Mouse (Mus musculus) urinary bladder, postnatal 25 days (tissue): ENCODE data around the gene Rab29.
A peak's percentile ranks its signal among the peaks of the same experiment; 100 is the strongest.
"Not testable (repeated sequence)": the region's sequence is repeated elsewhere in the genome, so short reads cannot be mapped to it uniquely, and the experiment has no call there.

Experiments
- DNase-seq: peaks from one replicate; pipeline ENCODE4 v3.0.0; 2022; ENCODE audit warnings: low spot score

Gene Rab29

DNA sequence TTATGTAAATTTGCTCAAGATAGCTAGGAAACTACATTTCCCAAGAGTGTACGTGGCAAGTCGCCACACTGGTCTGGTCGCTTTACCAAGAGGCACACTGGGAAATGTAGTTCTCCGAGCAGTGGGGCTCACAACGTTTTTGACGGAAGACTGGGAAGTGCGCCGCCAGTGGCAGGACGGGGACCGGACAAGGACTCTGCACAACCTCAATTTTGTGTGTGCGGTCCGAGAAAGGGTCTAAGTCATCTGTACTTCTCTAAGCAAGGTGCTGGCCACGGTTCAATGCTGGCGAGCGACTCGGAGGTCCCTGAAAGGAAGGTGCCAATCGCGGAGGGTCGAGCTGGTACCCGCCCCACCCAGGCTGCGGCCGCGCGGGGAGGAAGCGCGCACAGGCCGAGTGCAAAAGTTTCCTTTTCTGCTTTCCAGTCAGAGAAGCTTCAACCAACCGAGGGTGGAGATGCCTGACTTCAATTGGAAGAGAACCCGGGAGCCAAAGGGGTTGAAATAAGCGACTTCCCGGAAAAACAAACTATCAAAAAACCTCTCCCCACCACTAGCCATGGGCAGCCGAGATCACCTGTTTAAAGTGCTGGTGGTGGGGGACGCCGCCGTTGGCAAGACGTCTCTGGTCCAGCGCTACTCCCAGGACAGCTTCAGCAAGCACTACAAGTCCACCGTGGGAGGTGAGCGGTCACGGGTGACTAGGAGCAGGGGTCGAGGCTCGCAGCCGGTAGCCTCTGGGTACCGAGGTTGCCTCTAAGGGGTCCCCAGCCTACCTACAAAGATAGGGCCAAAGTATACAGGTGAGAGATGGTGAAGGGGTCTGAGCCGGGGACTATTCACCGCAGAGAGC is at the start of gene Rab29:
Gene Rab29 (plus strand): TSS at position 132 of the 853 bp plus-strand sequence.
- peak; percentile 88 for DNase-seq

DNA sequence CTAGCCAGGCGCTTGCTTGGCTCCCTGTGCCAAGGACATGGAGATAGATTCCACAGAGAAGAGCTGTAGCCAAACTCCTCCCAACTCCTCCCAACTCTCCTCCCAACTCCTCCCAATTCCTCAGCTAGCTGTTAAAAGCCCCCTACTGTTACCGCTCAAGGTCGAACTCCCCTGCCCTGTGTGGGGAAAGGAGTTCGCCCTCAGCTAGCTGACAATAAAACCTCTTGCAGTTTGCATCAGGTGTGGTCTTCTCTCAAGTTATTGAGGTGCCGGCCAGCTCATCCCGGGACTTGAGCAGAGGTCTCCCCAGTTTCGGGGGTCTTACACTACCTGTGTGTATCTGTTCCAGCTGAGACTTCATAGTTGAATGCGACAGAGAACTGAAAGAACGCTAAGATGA is 46.7 kb upstream of the Rab29 start:
- DNase-seq: not testable (repeated sequence)

DNA sequence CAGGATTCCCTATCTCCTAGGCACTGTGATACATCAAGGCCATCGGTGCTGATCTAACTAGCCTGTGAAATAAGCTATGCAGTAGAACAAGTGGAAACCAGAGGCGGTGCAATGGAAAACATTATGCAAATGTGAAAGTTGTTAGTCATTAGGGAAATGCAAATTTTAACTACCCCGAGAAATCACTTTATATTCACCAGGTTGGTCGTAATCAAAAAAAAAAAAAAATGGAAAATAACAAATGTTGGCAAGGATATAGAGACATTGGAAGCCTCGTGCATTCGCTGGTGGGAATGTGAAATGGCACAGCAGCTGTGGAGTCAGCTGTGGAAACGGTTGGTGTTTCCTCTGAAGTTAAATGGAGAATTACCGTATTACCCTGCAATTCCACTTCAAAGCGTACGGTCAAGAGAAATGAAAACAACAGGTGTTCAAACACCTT is 46.1 kb upstream of the Rab29 start:
- no peak for DNase-seq

DNA sequence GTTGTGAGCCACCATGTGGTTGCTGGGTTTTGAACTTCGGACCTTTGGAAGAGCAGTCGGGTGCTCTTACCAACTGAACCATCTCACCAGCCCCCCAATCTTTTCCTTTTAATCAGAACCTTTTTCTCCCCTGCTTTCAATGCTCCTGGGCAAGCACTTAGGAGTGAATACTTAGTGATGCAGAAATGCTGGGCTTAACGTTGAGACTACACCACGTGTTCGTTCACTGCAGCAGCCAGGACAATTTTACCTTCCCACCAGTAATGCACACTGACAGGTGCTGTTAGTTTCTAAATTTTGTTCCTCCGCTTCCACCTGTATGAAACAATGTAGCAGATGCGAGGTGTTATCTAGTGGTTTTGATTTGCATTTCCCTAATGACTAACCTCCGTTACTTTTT is 44.7 kb upstream of the Rab29 start:
- no peak for DNase-seq

DNA sequence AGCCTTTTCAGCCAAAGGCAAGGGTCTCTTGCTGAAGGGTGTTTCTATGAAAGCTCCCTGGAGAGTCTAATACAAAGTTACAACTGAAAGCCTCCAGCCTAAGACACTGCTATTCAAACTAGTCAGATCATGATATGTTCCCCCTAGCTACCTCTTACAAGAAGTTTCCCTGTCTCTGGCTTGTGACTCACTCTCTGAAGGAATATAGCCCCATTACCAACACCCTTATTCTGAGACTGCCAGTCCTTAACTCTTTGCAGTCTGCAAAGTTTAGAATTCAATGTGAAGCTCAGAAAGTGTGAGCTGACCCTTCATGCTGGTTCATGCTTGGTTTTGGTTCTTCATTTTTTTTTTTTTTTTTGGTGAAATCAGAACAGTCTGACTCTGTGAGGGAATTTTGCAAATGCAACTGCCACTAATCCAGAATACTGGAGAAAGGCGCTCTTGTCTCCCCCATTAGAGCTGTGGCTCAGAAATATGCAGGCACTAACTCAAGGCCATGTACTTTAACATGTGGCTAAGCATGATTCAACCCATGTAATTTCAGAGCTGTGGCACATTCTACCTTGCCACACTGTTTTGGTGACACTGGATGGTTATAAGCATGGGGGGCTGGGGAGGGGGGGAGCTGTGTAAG is 44.0 kb upstream of the Rab29 start:
- no peak for DNase-seq

DNA sequence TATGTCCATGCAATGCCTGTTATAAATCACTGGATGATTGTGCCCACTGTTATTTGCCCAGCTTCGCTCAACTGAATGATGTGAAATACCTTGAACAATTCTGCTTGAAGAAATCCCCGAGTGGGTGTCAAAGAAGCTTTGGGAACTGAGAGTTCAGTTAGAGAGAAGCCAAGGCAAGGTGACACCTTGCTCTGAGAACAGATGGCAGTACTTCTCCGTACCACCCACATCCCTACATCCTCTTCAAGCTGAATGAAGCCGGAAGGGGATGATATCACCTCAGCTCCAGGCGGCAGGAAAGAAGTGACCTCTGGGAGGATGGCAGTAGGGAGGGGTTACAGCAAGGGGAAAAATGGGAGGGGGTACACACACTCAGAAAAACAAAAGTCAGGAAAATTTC is 43.5 kb upstream of the Rab29 start:
- no peak for DNase-seq

DNA sequence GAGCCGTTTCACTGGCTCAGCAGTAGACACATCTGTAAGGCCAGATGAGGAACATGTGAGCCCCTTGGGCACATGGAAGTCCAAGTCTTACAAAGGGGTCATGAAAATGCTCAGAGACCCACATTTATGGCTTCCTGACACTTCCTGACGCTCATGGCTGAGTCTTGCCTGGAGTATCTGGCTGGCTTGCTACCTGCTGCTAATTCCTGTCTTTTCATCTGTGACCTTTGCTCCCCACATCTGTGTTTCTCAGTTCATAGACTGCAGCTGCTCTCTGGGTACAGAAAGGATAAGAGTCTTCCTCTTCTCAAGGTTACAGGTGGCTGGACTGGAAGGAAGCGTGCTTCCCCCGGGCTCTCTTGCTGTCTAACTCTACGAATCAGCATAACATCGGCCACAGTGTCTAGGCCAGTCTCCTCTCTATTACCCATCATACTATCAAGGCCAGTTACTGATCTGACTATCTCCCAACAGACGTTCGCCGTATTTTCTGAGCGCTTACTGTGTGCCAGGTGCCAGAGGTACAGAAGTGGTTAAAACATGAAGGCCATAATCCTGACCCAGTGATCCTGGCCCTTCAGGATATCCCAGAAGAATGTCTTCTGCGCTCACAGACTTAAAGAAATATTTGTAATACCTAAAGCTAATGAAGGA is 42.4 kb upstream of the Rab29 start:
- no peak for DNase-seq

DNA sequence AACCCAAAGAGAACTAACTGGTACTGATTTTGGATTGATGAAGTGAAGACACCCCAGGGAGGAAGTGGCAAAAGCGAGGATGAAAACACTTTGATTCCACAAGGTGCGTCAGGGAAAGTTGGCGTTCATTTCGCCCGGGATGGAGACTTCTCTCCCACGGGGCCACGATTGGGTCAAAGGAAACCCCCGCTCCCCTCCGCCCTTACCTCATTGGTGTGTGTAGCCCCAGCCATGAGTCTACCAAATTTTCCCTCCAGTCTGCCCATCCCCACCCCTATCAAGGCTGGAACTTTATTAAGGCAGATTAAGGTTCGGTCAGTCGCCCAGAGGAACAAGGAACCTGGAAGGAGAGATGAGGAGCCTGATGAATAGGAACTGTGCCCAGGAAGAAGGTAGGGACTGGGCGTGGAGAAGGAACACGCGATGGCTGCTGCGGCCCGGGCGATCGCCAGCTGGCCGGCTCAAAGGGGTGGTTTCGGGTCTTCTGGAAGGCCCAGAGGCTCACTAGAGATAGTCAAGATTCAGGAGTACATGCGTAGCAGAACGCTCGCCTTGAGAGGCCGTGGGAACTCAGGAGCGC is 39.7 kb upstream of the Rab29 start, which contains the start of gene Slc41a1:
Gene Slc41a1 (plus strand): TSS at position 287 of the 580 bp plus-strand sequence.
- peak; percentile 15 for DNase-seq

DNA sequence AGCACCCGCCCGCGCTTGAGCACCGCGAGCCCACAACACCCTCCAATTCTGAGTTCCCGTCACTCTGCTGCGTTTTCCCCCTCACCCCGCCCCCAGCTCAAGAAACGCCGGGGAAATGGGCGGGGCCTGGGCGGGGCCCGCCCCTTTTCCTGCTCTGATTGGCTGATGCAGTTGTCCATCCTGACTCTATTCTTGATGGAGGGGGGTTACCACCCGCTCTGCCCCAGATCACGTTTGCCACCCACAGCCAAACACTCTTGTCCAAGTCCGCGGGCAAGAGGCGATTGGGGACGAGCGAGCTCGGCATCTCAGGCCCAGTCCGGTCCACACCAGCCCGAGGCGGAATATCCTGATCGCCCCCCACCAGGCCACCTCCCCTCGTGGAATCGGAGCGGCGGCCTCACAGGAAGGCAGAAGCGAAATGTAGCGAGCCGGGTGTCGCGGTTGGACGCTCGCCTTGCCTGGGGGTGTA is 39.2 kb upstream of the Rab29 start:
- peak; percentile 84 for DNase-seq

DNA sequence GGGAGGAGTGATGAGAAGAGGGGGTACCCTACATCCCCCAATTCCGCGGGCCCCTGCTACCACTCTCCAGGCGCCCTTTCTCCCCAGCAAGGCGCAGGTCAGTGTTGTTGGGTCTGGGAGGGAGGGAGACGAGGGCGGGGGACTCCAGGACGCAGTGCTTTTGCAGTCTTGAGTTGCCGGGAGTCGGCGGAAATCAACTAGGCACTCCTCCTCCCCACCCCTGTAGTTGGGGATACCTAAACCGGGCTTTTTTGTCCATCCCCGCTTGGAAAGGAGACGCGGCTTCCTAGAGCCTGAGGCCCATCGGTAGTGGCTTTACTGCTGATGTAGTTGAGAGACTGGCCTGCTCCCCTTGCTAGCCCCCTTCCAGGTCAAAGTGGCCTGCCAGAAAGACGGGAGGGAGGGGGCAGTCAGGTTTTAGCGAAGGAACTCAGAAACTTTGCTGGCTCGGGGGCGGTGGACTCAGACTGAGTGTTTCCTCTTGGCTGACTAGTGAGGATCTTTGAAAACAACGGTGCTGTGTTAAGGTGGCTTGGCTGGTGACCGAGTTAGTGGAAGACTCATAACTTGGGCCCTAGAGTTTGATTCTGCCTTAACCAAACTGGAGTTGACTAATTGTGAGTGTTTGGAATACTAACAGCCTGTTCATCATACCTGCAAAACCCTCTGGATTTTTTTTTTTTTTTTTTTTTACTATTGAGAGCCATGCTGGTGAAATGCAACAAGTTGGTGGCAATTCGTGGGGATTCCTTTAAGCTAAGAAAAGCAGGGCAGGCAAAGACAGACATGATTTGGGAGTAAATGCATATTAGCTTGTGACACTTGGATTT is 38.5 kb upstream of the Rab29 start:
- no peak for DNase-seq

DNA sequence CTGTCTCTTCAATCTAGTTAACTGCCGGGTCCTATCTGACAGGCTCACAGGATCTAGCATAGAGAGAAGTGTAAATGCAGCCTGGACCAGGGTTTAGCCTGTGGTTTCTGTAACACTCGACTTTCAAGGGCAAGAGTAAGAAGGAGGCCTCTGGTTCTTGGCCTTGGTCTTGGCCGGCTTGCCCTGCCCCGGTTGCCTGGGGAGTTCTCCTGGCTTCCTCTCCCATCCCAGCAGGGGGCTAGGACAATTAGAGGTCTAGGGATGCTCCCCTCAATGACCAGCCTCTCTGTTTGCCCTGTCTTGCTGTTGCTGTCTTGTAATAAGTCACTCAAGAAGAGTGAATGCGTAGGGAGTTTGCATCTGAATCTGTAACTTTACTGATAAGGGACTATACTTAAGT is 37.7 kb upstream of the Rab29 start:
- DNase-seq: no peak

DNA sequence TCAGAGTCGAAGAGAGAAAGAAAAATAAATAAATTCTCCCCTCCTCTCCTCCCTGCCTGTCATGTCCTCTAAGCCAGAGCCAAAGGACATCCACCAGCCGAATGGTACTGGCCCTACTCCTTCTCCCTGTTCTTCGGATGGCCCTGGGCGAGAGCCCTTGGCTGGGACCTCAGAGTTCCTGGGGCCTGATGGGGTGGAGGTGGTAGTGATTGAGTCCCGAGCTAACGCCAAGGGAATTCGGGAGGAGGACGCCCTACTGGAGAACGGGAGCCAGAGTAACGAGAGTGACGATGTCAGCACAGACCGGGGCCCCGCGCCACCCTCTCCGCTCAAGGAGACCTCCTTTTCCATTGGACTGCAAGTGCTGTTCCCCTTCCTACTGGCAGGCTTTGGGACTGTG is 36.5 kb upstream of the Rab29 start:
- no peak for DNase-seq

DNA sequence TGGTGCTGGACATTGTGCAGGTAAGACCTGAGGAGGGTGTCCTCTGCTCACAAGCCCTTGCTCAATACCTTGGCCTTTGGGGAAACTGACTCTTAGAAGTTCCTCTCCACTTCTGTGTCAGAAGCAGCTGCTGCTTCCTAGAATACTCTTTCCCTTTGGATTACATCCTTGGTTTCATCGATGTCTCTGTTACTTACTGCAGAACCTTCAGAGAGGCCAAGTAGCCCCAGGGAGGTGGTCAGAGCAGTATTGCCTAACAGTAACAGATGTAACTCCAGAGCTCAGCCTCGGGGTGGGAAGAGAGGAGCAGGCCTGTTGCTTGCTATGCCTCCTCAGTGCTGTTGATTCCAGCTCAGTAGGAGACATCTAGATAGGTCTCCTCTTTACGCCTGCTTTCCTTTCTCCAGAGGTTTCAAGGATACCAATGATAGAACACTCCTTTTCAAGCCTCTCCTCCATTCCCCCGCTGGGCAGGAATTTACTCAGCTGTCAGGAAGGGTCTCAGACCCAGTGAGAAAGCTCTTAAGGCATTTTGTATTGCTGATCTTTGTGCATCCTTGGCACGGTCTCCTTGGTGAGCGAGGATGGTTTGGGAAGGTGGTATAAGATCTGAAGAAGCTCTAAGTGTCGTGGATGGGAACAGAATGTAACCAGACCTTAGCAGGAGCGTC is 35.9 kb upstream of the Rab29 start:
- DNase-seq: no peak

DNA sequence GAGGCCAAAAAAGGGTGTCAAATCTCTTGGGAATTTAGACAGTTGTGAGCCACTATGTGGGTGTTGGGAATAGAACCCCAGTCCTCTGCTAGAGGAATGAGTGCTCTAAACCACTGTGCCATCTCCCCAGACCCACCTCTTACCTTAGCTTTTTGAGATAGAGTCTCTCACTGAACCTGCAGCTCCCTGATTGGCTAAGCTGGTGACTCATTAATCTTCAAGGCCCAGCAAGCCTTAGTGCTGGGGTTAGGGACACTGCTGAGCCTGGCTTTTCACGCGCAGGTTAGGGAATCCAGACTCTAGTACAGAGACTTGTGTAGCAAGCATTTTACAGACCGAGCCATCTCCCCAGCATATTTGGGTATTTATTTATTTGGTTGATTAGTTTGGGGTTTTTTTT is 30.0 kb upstream of the Rab29 start:
- DNase-seq: no peak

DNA sequence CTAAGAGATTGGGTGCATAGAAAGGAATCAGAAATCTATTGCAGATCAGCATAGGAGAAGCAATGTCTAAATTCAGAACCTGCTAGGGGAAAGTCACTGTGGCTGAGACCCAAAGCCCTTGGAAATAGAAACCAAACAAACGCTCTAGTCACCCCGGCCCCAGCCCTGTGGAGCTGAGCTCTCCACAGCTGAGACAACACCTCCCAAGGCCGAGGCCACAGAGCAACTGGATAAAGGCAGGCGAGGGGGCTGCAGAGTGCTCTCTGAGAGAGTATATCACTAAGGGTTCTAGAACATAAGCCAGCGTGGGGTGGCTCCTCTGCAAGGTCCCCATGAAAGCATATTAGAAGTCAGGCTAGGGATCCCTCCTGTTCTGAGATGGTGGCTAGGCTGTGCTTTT is 28.5 kb upstream of the Rab29 start:
- DNase-seq: no peak

DNA sequence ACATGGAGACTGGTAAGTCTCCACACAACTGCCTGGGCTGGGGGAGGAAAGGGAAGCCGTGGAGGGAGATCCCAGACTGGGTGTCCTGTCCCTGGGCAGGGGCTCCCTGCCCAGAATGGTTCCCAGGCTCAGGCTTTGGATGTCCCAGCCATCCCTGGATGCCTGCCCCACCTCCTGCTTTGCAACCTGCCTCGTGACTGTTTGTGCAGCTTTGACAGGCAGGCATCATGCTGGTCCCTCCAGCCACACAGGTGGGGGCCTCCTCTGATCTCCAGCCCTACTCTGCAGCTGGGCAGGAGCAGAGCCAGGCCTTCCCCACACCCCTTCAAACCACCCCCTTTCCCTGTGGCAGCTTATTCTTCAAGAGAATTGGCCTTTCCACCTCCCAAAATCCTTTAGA is 27.7 kb upstream of the Rab29 start:
- no peak for DNase-seq

DNA sequence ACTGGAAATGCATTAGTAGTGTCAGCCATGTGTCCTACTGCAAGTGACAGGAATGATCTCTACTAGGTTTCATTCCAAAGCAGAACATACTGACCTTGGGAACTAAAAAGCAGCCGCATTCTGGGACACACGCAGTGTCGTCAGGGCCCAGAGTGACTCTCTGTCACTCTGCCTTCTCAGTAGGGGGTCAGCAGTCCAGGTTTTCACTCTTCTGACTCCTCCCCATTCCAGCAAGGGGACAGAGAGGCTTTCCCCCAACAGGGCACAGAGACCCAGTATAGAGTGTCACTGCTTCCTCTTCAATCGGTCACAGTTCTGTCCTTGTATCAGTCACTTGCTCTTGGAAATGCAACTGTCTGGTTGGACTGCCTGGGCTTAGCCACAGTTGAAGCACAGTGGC is 24.8 kb upstream of the Rab29 start:
- no peak for DNase-seq

DNA sequence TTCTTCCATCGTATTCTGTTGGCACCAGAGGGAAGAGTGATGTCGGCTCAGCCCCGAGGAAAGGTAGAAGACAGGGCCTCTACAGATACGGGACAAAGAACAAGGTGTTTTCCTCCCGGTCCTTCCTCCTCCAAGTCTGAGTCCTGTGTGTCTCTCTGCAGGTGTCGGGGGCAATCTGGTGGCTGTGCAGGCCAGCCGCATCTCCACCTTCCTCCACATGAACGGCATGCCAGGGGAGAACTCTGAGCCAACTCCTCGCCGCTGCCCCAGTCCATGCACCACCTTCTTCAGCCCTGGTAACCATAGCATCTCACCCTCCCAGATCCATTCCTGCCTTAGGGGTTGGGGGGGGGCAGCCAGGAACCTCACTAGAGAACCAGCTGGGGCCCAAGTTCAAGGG is 23.3 kb upstream of the Rab29 start:
- DNase-seq: no peak

DNA sequence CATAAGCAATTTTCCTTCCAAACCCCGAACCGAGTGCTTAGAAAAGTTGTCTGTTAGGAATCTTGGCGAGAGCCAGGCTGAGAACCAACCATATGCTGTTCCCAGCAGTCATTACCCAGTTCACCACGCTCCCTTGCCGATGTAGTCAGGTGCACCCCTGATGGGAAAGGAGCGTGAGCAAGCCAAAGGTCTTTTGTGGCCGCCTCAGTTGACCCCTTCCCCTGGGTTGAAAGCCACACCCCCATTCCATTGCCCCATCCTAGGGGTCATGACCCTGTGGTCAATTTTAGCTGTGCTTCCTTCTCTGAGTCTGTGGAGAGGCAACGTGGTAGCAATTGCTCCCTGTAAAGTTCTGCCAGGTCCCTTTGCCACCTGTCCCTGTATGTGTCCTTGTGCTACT is 22.1 kb upstream of the Rab29 start:
- DNase-seq: no peak

DNA sequence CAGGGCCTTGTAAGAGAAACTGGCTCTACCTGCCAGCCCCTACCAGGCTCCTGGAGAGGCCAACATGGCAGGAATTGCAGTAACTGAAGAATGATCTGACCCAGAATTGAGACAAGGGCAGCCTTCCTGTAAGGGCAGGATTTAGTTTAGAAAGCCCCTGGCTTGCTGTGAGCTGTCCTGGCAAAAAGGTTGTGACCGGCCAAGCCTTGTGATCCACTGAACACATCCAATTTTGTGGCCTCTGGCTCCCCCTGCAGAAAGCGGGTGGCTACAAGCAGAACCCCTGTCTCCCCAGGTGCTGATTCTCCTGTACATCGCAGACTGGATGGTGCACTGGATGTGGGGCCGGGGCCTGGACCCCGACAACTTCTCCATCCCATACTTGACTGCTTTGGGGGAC is 20.8 kb upstream of the Rab29 start:
- peak; percentile 26 for DNase-seq

DNA sequence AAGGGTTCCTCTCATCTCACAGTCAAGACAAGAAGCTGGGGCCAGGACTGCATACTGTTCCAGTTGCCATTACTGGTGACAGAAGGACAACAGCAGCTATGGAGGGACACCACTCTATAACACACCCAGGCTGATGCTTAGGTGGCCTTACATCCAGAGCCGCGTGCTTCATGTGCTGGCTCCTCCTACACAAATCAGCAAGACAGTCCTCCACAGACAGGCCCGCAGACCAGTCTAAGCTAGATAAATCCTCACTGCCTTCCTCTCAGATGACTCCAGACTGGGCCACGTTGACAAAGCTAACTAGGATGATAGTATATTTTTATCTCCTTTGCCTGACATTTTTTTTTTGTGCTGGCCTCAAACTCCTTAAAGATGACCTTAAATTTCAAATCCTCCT is 5.2 kb upstream of the Rab29 start:
- no peak for DNase-seq
